Mouse (Mus musculus): Measurements from ENCODE around the gene Dhx16.

The Dhx16 gene

GRCm38 (mm10) chr17:35879245-35880057, at the start of gene Dhx16:
Gene Dhx16, plus strand, starts transcription at chr17:35879819.
- DNase-seq: peak; percentile 95

DNA sequence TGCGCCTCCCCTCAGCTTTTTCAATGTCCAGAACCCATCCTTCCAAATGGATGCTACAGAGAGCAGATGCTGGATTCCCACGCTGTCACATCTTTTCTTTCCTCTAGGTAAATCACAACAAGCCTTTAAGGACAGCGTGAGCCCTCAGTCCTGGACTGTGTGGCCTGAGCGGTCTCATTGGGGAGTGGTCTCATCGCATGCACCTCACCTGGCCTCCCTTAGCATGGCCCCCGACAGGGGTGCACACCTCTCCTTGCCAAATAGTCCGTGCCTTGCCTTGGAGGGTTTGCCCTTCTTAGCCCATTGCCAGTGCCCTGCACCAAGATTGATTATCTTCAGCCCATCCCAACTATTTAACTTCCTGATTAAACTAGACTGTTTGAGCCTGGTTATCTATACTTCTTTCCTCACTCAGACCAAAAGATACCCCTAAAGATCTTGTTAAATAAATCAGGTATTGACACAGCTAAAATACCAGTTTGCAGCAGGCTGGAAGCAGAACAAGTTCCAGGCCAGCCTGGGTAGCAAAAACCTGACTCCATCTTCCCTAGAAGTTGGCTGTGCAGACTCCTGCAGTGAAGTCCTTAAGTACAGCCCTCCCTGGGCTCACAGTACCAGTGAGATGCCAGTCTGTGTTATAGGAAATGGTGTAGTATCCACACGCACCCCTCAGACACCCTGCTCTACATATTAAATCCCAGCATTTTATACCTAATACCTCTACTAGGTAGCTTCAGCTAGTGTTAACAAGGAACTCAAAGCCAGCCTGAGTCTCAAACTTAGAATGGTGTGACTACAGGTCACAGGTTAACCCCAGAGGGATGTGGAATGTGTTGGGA, 47.0 kb upstream of the Dhx16 start:
- no peak for DNase-seq

GRCm38 (mm10) chr17:35833239-35833751, 46.3 kb upstream of the Dhx16 start:
- peak; percentile 49 for DNase-seq

GRCm38 (mm10) chr17:35833894-35834293, 45.7 kb upstream of the Dhx16 start:
- DNase-seq: no peak

- DNase-seq: no peak
Observed at GRCm38 (mm10) chr17:35834696-35835422, 44.8 kb upstream of the Dhx16 start.

DNA sequence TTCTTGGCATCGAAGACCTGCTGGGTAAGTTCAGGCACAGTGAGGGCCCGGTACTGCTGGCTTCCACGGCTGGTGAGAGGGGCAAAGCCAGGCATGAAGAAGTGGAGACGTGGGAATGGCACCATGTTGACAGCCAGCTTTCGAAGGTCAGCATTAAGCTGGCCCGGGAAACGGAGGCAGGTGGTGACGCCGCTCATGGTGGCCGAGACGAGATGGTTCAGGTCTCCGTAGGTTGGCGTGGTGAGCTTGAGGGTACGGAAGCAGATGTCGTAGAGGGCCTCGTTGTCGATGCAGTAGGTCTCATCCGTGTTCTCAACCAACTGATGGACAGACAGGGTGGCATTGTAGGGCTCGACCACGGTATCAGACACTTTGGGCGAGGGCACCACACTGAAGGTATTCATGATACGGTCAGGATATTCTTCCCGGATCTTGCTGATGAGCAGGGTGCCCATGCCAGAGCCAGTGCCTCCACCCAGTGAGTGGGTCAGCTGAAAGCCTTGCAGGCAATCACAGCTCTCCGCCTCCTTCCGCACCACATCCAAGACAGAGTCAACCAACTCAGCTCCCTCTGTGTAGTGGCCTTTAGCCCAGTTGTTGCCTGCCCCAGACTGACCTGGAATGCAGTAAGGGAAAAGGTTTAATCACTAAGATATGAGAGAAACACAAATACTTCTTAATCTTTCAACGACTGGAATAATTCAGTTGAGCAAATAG, 44.0 kb upstream of the Dhx16 start:
- peak; percentile 61 for DNase-seq

- DNase-seq: peak; percentile 87
Observed at GRCm38 (mm10) chr17:35836178-35836965, 43.2 kb upstream of the Dhx16 start.

GRCm38 (mm10) chr17:35836991-35837422, 42.6 kb upstream of the Dhx16 start:
- peak; percentile 86 for DNase-seq

GRCm38 (mm10) chr17:35837487-35837886, 42.1 kb upstream of the Dhx16 start:
- peak; percentile 77 for DNase-seq

DNA sequence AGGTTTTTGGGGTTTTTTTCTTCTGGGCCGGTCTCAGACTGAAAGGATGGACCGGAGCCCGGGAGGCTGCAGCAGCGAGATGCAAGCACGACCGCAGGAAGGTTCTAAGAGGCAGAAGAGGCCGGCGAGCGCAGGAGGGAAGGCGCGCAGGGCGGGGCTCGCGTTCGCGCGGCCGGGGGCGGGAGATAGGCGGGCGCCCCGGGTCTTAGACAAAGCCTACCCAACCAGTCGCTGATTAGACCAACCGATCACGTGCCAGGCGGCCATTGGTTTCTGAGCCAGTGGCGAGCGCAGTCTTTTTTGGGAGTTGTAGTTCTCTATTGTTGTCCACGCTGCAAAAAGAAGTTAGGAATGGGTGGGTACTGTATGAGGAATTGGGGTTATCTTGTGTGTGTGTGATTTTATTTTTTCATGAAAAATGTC, 41.5 kb upstream of the Dhx16 start, which contains the start of gene Tubb5:
Gene Tubb5 (minus strand): TSS at position 185 of the 423 bp plus-strand sequence.
- DNase-seq: peak; percentile 97

- DNase-seq: no peak
Observed at GRCm38 (mm10) chr17:35838570-35838969, 41.0 kb upstream of the Dhx16 start.

GRCm38 (mm10) chr17:35839002-35839401, 40.6 kb upstream of the Dhx16 start:
- peak; percentile 56 for DNase-seq

DNA sequence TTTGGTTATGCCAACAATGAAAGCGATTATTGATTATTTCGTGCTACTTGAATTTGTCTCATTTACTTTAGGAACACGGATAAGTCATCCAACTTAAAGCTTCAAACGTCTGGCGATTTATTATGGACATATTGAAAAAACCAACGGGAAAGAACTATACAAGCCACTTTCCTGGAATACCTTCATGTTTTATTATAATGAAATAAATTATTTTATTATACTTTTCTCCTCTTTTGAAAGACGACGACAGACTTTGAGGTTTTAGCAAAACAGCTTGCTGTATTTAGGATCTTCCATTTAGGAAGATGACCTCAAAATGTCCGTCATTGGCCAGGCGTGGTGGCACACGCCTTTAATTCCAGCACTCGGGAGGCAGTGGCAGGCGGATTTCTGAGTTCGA, 39.1 kb upstream of the Dhx16 start:
- DNase-seq: no peak

DNA sequence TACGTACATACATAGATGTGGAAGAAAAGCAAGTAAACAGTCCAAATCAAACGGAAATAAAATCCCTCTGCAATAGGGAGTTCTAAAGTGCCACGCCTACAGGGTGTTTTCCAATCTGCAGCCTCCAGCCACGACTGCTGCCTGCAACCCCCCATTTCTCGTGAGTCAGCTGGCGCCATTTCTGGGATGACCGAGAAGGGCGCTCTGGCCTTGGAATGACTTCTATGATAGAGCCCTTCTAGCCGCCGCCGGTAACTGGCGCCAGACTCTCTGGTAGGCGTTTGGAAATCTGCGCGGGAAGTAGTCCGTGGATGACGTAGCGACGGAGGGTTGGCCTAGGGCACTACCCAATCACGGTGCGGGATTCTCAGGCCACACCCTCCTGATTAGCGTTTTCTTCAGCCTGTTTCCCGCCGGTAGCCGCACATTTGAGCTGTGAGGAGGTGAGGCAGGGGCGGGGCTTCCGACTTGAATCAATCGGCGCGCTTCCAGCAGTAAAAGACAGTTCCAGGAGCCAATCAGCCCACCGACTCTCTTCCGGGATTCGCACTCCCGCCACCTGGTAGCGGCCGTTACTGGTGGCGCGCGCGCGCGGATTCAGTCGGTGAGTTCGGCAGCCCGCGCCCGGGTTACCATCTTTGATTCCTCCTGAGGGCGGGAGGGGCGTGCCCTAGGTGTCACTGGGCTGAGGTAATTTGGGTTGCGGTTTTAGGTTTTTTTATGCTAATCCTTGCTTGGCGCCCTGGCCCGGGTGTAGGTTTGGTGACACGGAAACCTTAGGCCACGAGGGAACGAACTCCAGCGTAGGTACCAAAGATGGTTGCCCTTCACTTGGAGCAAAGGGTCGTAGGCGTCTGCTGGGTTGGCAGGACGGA, 38.3 kb upstream of the Dhx16 start, which contains the start of gene Mdc1:
Gene Mdc1 (plus strand): TSS at position 440 of the 875 bp plus-strand sequence.
- DNase-seq: peak; percentile 100

- no peak for DNase-seq
Observed at GRCm38 (mm10) chr17:35842006-35842405, 37.6 kb upstream of the Dhx16 start.

- no peak for DNase-seq
Observed at GRCm38 (mm10) chr17:35843514-35843913, 36.1 kb upstream of the Dhx16 start.

- no peak for DNase-seq
Observed at GRCm38 (mm10) chr17:35848112-35848511, 31.5 kb upstream of the Dhx16 start.

DNA sequence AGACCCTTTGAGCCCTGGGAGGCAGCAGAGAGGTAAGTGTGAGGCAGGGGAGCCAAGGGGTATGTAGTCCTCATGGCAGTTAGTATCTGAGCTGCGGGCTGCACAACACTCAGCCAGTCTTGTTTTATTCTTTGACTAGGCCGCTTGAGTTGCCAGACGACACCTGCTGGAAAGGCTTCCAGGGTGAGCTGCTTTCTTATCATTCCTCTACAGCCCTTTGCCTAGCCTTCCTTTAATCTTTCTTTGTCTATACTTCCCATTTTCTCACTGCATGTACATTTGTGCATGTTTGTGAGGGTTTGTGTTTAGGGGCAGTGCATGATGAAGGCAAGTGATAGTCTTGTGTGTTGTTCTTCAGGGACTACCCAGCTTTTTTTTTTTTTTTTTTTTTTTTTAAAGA, 28.6 kb upstream of the Dhx16 start:
- DNase-seq: no peak

DNA sequence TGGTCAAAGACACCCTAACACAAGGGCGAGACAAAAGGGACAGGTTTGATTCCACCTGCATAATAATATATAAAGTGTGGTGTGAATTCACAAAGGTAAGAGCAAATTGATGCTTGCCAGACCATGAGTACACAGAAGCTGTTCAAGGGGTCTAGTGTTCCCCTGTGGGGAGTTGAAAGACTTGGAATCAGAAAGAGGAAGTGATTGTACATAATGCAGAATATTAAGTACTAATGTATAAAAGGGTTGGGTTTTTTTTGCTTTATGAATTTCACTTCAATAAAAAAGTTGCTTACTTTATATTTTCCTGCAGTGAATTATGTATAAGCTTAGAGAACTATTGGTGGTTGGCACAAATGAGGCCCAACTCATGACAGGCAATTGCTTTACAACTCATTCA, 20.2 kb upstream of the Dhx16 start:
- no peak for DNase-seq

- DNase-seq: no peak
Observed at GRCm38 (mm10) chr17:35859835-35860234, 19.8 kb upstream of the Dhx16 start.
